Mouse (Mus musculus) G1E (cell line): Measurements from ENCODE around the gene Lifr.

Experiments used
- CTCF ChIP-seq: IDR thresholded peaks from 2 replicates; pipeline ENCODE4 v1.5.1; 2012; ENCODE audit warnings: low read depth, low read length, inconsistent platforms, mixed read lengths
- GATA1 ChIP-seq: IDR thresholded peaks from 2 replicates; pipeline ENCODE4 v1.6.1; 2012; ENCODE audit warnings: borderline replicate concordance, low read length, inconsistent platforms, mixed read lengths

GRCm38 (mm10) chr15:7081795-7082194 is 8.6 kb upstream of the Lifr start:
- no peak for TF ChIP-seq CTCF
- TF ChIP-seq GATA1, result no peak
